Mouse (Mus musculus) layer of hippocampus, adult 2 months (tissue): ENCODE measurements around the gene Prdx1. TPM values are rescaled to one million over a fixed set of nuclear protein-coding genes. Genes with fewer than 3 reads are reported as not detected.

ENCODE experiments used
- DNase-seq, 2 experiments: peaks; one replicate each; pipeline ENCODE4 v3.0.0; 2022; ENCODE audit warnings: low spot score in 2 of 2
- H3K27ac ChIP-seq: fragments of 200-600 bp; 2 replicates; pipeline ENCODE4 v1.8.1; 2022
- H3K4me3 ChIP-seq: fragments of 200-600 bp; 2 replicates; pipeline ENCODE4 v1.8.1; 2022; ENCODE audit warnings: mild to moderate bottlenecking
- CTCF ChIP-seq: fragments of 200-600 bp; conservative IDR thresholded peaks from 2 replicates; pipeline ENCODE4 v1.8.1; 2022; ENCODE audit warnings: antibody characterized with exemption, mild to moderate bottlenecking, moderate library complexity
- long read RNA-seq, 2 experiments: library from polyadenylated mRNA; stranded (forward); transcript quantifications; one replicate each; pipeline ENCODE4 v2.0.0; 2021; ENCODE audit warnings: borderline mapping rate in 2 of 2
- total RNA-seq, 2 experiments: library from RNA; stranded (reverse); gene quantifications; 2 replicates each; pipeline ENCODE4 v1.2.3; 2021

The Prdx1 gene
- 100 to 1,000 TPM; 143 to 151 TPM for total RNA-seq
- long read RNA-seq, experiment 1, transcript Prdx1-204 (6 exons, 2,294 nt) = major isoform, 193 of 201 reads
- long read RNA-seq, experiment 1, partial matches to known transcripts = 1 of 201 reads
- long read RNA-seq, experiment 1, other reads (novel, unspliced or antisense) = 3 of 201 reads
- long read RNA-seq, experiment 2, transcript Prdx1-204 (6 exons, 2,294 nt) = major isoform, 253 of 259 reads
- long read RNA-seq, experiment 2, partial matches to known transcripts = 1 of 259 reads
- long read RNA-seq, experiment 2, other reads (novel, unspliced or antisense) = 2 of 259 reads

- peak within 1 kb of the TSS; percentile 92 for H3K27ac ChIP-seq
- peak; percentile 91 for TF ChIP-seq CTCF
- peak; percentile 86 to 94 for DNase-seq
- H3K4me3 ChIP-seq = peak within 1 kb of the TSS; percentile 70
Measured at GRCm38 (mm10) chr4:116685402-116686061, at the start of gene Prdx1. Gene Prdx1, plus strand, starts transcription at chr4:116685544.

GRCm38 (mm10) chr4:116638821-116639220 is 46.5 kb upstream of the Prdx1 start:
- Histone ChIP-seq H3K4me3 (no peak overlapping the region), H3K27ac (no peak overlapping the region)
- TF ChIP-seq CTCF = no peak
- no peak for DNase-seq

GRCm38 (mm10) chr4:116642071-116642470 is 43.3 kb upstream of the Prdx1 start:
- no peak overlapping the region for H3K27ac ChIP-seq
- no peak for DNase-seq
- H3K4me3 ChIP-seq = no peak overlapping the region
- TF ChIP-seq CTCF = peak; percentile 49

GRCm38 (mm10) chr4:116644326-116644725 is 41.0 kb upstream of the Prdx1 start:
- DNase-seq = peak; percentile 19 to 23
- no peak overlapping the region for H3K4me3 ChIP-seq
- H3K27ac ChIP-seq = no peak overlapping the region
- TF ChIP-seq CTCF = peak; percentile 71

- TF ChIP-seq CTCF = no peak
- no peak for DNase-seq
- Histone ChIP-seq H3K4me3 (no peak overlapping the region), H3K27ac (no peak overlapping the region)
Measured at GRCm38 (mm10) chr4:116645624-116646023, 39.7 kb upstream of the Prdx1 start.

GRCm38 (mm10) chr4:116649411-116649810 is 35.9 kb upstream of the Prdx1 start:
- DNase-seq = no peak
- TF ChIP-seq CTCF = no peak
- no peak overlapping the region for H3K27ac ChIP-seq
- no peak overlapping the region for H3K4me3 ChIP-seq

GRCm38 (mm10) chr4:116650365-116650764 is 35.0 kb upstream of the Prdx1 start:
- H3K27ac ChIP-seq = peak overlapping the region; percentile 89
- DNase-seq = no peak

GRCm38 (mm10) chr4:116650924-116651796 is 34.2 kb upstream of the Prdx1 start, which contains the start of gene Akr1a1:
Gene Akr1a1, minus strand, starts transcription at chr4:116651680.
- TF ChIP-seq CTCF = peak; percentile 42
- H3K4me3 ChIP-seq = peak within 1 kb of the TSS; percentile 78
- H3K27ac ChIP-seq = peak within 1 kb of the TSS; percentile 89
- peak; percentile 95 for DNase-seq

More at GRCm38 (mm10) chr4:116650365-116650764, 35.0 kb upstream of the Prdx1 start:
- peak overlapping the region; percentile 78 for H3K4me3 ChIP-seq
- TF ChIP-seq CTCF = no peak

- DNase-seq = no peak
- H3K27ac ChIP-seq = peak overlapping the region; percentile 89
- no peak for TF ChIP-seq CTCF
Measured at GRCm38 (mm10) chr4:116651797-116652135, 33.6 kb upstream of the Prdx1 start.

GRCm38 (mm10) chr4:116653228-116653627 is 32.1 kb upstream of the Prdx1 start:
- Histone ChIP-seq H3K27ac (no peak overlapping the region), H3K4me3 (no peak overlapping the region)
- no peak for TF ChIP-seq CTCF
- DNase-seq = no peak

More at GRCm38 (mm10) chr4:116651797-116652135, 33.6 kb upstream of the Prdx1 start:
- peak overlapping the region; percentile 78 for H3K4me3 ChIP-seq

GRCm38 (mm10) chr4:116655100-116655499 is 30.2 kb upstream of the Prdx1 start:
- no peak overlapping the region for H3K4me3 ChIP-seq
- H3K27ac ChIP-seq = no peak overlapping the region
- no peak for TF ChIP-seq CTCF
- DNase-seq = no peak

- Histone ChIP-seq H3K27ac (peak overlapping the region; percentile 32; the same call in 1 of the 2 replicates), H3K4me3 (no peak overlapping the region)
- TF ChIP-seq CTCF = no peak
- DNase-seq = no peak
Measured at GRCm38 (mm10) chr4:116655658-116656057, 29.7 kb upstream of the Prdx1 start.

- no peak for TF ChIP-seq CTCF
- Histone ChIP-seq H3K27ac (no peak overlapping the region), H3K4me3 (no peak overlapping the region)
- no peak for DNase-seq
Measured at GRCm38 (mm10) chr4:116657971-116658370, 27.4 kb upstream of the Prdx1 start.
